Mouse (Mus musculus) left cerebral cortex, adult 2 months (tissue): ENCODE measurements around the gene Tent4b. TPM values are rescaled to one million over a fixed set of nuclear protein-coding genes. Genes with fewer than 3 reads are reported as not detected.

ENCODE experiments used
- DNase-seq, 2 experiments: peaks; one replicate each; pipeline ENCODE4 v3.0.0; 2021 to 2022; ENCODE audit warnings: low spot score in 2 of 2, mixed read lengths in 1 of 2; ENCODE audit errors: extremely low spot score in 1 of 2
- H3K27ac ChIP-seq: fragments of 200-600 bp; 2 replicates; pipeline ENCODE4 v1.8.1; 2022
- H3K4me3 ChIP-seq: fragments of 200-600 bp; 2 replicates; pipeline ENCODE4 v1.8.1; 2022
- CTCF ChIP-seq: fragments of 200-600 bp; IDR thresholded peaks from 2 replicates; pipeline ENCODE4 v1.8.1; 2022; ENCODE audit warnings: antibody characterized with exemption, mild to moderate bottlenecking, moderate library complexity
- intact Hi-C: fragments of 180-260 bp; cut with DNase I; formaldehyde crosslinking; loops from one replicate; pipeline ENCODE4 v1.15.1; 2025
- total RNA-seq, 2 experiments: library from RNA; stranded (reverse); gene quantifications; 2 replicates each; pipeline ENCODE4 v1.2.3; 2021

The Tent4b gene
- total RNA-seq, 2 experiments from 2014 or later: 38.6 to 39.8 TPM

GRCm38 (mm10) chr8:88266170-88266800, 67.3 kb downstream of the Tent4b start:
- Histone ChIP-seq H3K27ac (no peak overlapping the region), H3K4me3 (no peak overlapping the region)
- DNase-seq: peak; percentile 75 to 85
- TF ChIP-seq CTCF: peak; percentile 95
- intact Hi-C loops: loop anchor here (10.0 kb wide), 2 partner anchors 449 to 489 kb away; no protein-coding TSS in a partner anchor

- TF ChIP-seq CTCF: no peak
- no peak for DNase-seq
- Histone ChIP-seq H3K4me3 (no peak overlapping the region), H3K27ac (no peak overlapping the region)
- intact Hi-C loops: loop anchor here (10.0 kb wide), 2 partner anchors 448 to 488 kb away; no protein-coding TSS in a partner anchor
Measured at GRCm38 (mm10) chr8:88266801-88267403, 67.9 kb downstream of the Tent4b start.

- Histone ChIP-seq H3K4me3 (no peak overlapping the region), H3K27ac (no peak overlapping the region)
- intact Hi-C loops: loop anchor here (10.0 kb wide), 2 partner anchors 446 to 486 kb away; no protein-coding TSS in a partner anchor
- TF ChIP-seq CTCF: peak; percentile 39
- DNase-seq: no peak
Measured at GRCm38 (mm10) chr8:88269107-88269875, 70.3 kb downstream of the Tent4b start.

- no peak overlapping the region for H3K4me3 ChIP-seq
- intact Hi-C loops: loop anchor here (2.0 to 5.0 kb wide), 2 partner anchors 72 to 351 kb away; no protein-coding TSS in a partner anchor
- no peak overlapping the region for H3K27ac ChIP-seq
- no peak for DNase-seq
- TF ChIP-seq CTCF: no peak
Measured at GRCm38 (mm10) chr8:88270086-88270485, 71.1 kb downstream of the Tent4b start.

GRCm38 (mm10) chr8:88272231-88273050, 73.4 kb downstream of the Tent4b start, which contains the start of gene Adcy7:
Gene Adcy7 (plus strand): TSS chr8:88272403.
- peak within 1 kb of the TSS; percentile 50 for H3K4me3 ChIP-seq
- peak in 1 of 2 experiments; percentile 43 for DNase-seq
- peak; percentile 61 for TF ChIP-seq CTCF
- intact Hi-C loops: loop anchor here (2.0 to 5.0 kb wide), 2 partner anchors 70 to 86 kb away; no protein-coding TSS in a partner anchor
- H3K27ac ChIP-seq: no peak within 1 kb of the TSS

- DNase-seq: no peak
- no peak for TF ChIP-seq CTCF
- H3K4me3 ChIP-seq: peak overlapping the region; percentile 50
- no peak overlapping the region for H3K27ac ChIP-seq
- intact Hi-C loops: loop anchor here (2.0 to 5.0 kb wide), 2 partner anchors 69 to 86 kb away; no protein-coding TSS in a partner anchor
Measured at GRCm38 (mm10) chr8:88273051-88273430, 74.0 kb downstream of the Tent4b start.

GRCm38 (mm10) chr8:88274090-88274489, 75.1 kb downstream of the Tent4b start:
- DNase-seq: no peak
- Histone ChIP-seq H3K4me3 (no peak overlapping the region), H3K27ac (no peak overlapping the region)
- TF ChIP-seq CTCF: no peak
- intact Hi-C loops: loop anchor here (5.0 kb wide), 1 partner anchor 68 kb away; no protein-coding TSS in a partner anchor

GRCm38 (mm10) chr8:88279220-88279619, 80.2 kb downstream of the Tent4b start:
- TF ChIP-seq CTCF: no peak
- intact Hi-C loops: no loop called here
- no peak for DNase-seq
- no peak overlapping the region for H3K27ac ChIP-seq
- H3K4me3 ChIP-seq: no peak overlapping the region

GRCm38 (mm10) chr8:88279670-88280069, 80.7 kb downstream of the Tent4b start:
- no peak overlapping the region for H3K27ac ChIP-seq
- intact Hi-C loops: no loop called here
- no peak for DNase-seq
- no peak for TF ChIP-seq CTCF
- no peak overlapping the region for H3K4me3 ChIP-seq

GRCm38 (mm10) chr8:88280904-88281303, 81.9 kb downstream of the Tent4b start:
- no peak for DNase-seq
- intact Hi-C loops: no loop called here
- Histone ChIP-seq H3K4me3 (no peak overlapping the region), H3K27ac (no peak overlapping the region)
- no peak for TF ChIP-seq CTCF

- Histone ChIP-seq H3K27ac (no peak overlapping the region), H3K4me3 (no peak overlapping the region)
- no peak for DNase-seq
- TF ChIP-seq CTCF: no peak
- intact Hi-C loops: no loop called here
Measured at GRCm38 (mm10) chr8:88282684-88283083, 83.7 kb downstream of the Tent4b start.
